Mouse (Mus musculus) embryonic fibroblast, embryonic 13.5 days (primary cell): ENCODE measurements around the gene Klrg1.

ENCODE experiments used
- CTCF ChIP-seq: IDR thresholded peaks from 2 replicates; pipeline ENCODE4 v1.5.1; 2011; ENCODE audit warnings: mild to moderate bottlenecking, control low read depth, low read length, moderate library complexity, borderline replicate concordance; ENCODE audit not compliant: insufficient read depth
- POLR2A ChIP-seq: IDR thresholded peaks from 2 replicates; pipeline ENCODE4 v1.6.1; 2011; ENCODE audit warnings: low read depth, mild to moderate bottlenecking, control low read depth, low read length, moderate library complexity

DNA sequence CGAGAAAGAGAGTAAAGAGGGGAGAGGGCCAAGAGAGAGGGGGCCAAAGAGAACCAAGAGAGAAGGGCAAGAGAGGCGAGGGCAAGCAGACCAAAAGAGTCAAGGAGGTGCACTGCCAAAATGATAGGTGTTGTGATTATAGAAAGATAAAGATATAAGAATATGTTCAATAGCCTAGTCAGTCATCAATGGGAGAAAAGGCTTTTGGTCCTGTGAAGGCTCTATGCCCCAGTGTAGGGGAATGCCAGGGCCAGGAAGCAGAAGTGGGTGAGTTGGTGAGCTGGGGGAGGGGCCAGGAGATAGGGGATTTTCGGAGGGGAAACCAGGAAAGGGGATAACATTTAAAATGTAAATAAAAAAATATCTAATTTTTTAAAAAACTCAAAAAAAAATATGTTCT lies 11.6 kb upstream of the Klrg1 start:
- TF ChIP-seq POLR2A (no peak), CTCF (no peak)
